Mouse (Mus musculus) MEL (cell line): Measurements from ENCODE around the gene Gabrr2. TPM values are rescaled to one million over a fixed set of nuclear protein-coding genes. Genes with fewer than 3 reads are reported as not detected.
A peak's percentile ranks its signal among the peaks of the same experiment; 100 is the strongest.
"Not testable (repeated sequence)": the region's sequence is repeated elsewhere in the genome, so short reads cannot be mapped to it uniquely, and the experiment has no call there.

Experiments
- DNase-seq: peaks from one replicate; pipeline ENCODE4 v3.0.0; 2011; ENCODE audit warnings: low read depth, low spot score
- H3K27ac ChIP-seq: 2 replicates; pipeline ENCODE4 v1.5.1; 2012; ENCODE audit warnings: low read depth, mild to moderate bottlenecking, control low read depth, low read length, moderate library complexity; ENCODE audit not compliant: control insufficient read depth
- H3K27me3 ChIP-seq, 2 experiments: fragments of 150-350 bp in 1 of 2; sonication (generic) in 1 of 2; 2 replicates each; pipeline ENCODE4 v1.6.1; 2012; ENCODE audit warnings: low read length in 2 of 2, mild to moderate bottlenecking in 2 of 2, improper control_type of control experiment in 1 of 2, moderate library complexity in 1 of 2; ENCODE audit not compliant: insufficient read depth in 2 of 2, control insufficient read depth in 1 of 2
- H3K36me3 ChIP-seq, 2 experiments: 2 replicates each; pipeline ENCODE4 v1.6.1; 2012 to 2014; ENCODE audit warnings: low read length in 2 of 2, improper control_type of control experiment in 1 of 2, inconsistent platforms in 1 of 2, mild to moderate bottlenecking in 1 of 2; ENCODE audit not compliant: insufficient read depth in 2 of 2, control insufficient read depth in 1 of 2
- H3K4me1 ChIP-seq, 2 experiments: fragments of 150-350 bp in 1 of 2; sonication (generic) in 1 of 2; 2 replicates each; pipeline ENCODE4 v1.6.1; 2012; ENCODE audit warnings: low read length in 2 of 2, improper control_type of control experiment in 1 of 2, mild to moderate bottlenecking in 1 of 2; ENCODE audit not compliant: insufficient read depth in 2 of 2, control insufficient read depth in 1 of 2
- H3K4me3 ChIP-seq, 2 experiments: fragments of 150-350 bp in 1 of 2; sonication (generic) in 1 of 2; 2 replicates each; pipeline ENCODE4 v1.5.1; 2012; ENCODE audit warnings: low read depth in 2 of 2, low read length in 2 of 2, mild to moderate bottlenecking in 2 of 2, moderate library complexity in 2 of 2, control low read depth in 1 of 2, improper control_type of control experiment in 1 of 2; ENCODE audit not compliant: control insufficient read depth in 1 of 2, insufficient read depth in 1 of 2
- H3K79me2 ChIP-seq: 2 replicates; pipeline ENCODE4 v1.6.1; 2012; ENCODE audit warnings: mild to moderate bottlenecking, low read length, moderate library complexity; ENCODE audit not compliant: control insufficient read depth, poor library complexity, insufficient read depth
- H3K9ac ChIP-seq: 2 replicates; pipeline ENCODE4 v1.6.1; 2012; ENCODE audit warnings: low read depth, mild to moderate bottlenecking, control low read depth, low read length, moderate library complexity; ENCODE audit not compliant: control insufficient read depth, poor library complexity, severe bottlenecking
- H3K9me3 ChIP-seq: fragments of 150-350 bp; sonication (generic); replicated peaks from 2 replicates; pipeline ENCODE4 v1.6.1; 2012; ENCODE audit warnings: mild to moderate bottlenecking, low read length, improper control_type of control experiment, moderate library complexity; ENCODE audit not compliant: insufficient read depth
- CTCF ChIP-seq, 3 experiments: IDR thresholded peaks in 2 of 3; conservative IDR thresholded peaks in 1 of 3; 2 replicates each; pipeline ENCODE4 v1.5.1; 2011 to 2012; ENCODE audit warnings: low read length in 3 of 3, low read depth in 2 of 3, mild to moderate bottlenecking in 2 of 3, improper control_type of control experiment in 1 of 3, inconsistent platforms in 1 of 3, mixed read lengths in 1 of 3, moderate library complexity in 1 of 3; ENCODE audit not compliant: control insufficient read depth in 1 of 3, insufficient read depth in 1 of 3, poor library complexity in 1 of 3, severe bottlenecking in 1 of 3
- GABPA ChIP-seq: IDR thresholded peaks from 2 replicates; pipeline ENCODE4 v1.6.1; 2012; ENCODE audit warnings: low read depth, mild to moderate bottlenecking, inconsistent platforms, low read length, improper control_type of control experiment, moderate library complexity
- GATA1 ChIP-seq: IDR thresholded peaks from 2 replicates; pipeline ENCODE4 v1.6.1; 2011; ENCODE audit warnings: low read depth, low read length, improper control_type of control experiment
- HCFC1 ChIP-seq: IDR thresholded peaks from 2 replicates; pipeline ENCODE4 v1.6.1; 2012; ENCODE audit warnings: low read depth, mild to moderate bottlenecking, inconsistent platforms, low read length, improper control_type of control experiment, moderate library complexity
- KAT2A ChIP-seq: conservative IDR thresholded peaks from 2 replicates; pipeline ENCODE4 v1.6.1; 2012; ENCODE audit warnings: low read depth, low read length, improper control_type of control experiment, inconsistent platforms
- MAFK ChIP-seq: IDR thresholded peaks from 2 replicates; pipeline ENCODE4 v1.6.1; 2011; ENCODE audit warnings: low read depth, mild to moderate bottlenecking, low read length, improper control_type of control experiment, borderline replicate concordance
- MEF2A ChIP-seq: IDR thresholded peaks from 2 replicates; pipeline ENCODE4 v1.6.1; 2014; ENCODE audit warnings: low read depth, mild to moderate bottlenecking, inconsistent platforms, low read length, improper control_type of control experiment; ENCODE audit not compliant: poor library complexity, insufficient replicate concordance, severe bottlenecking; ENCODE audit errors: extremely low read depth
- MYB ChIP-seq: IDR thresholded peaks from 2 replicates; pipeline ENCODE4 v1.6.1; 2011; ENCODE audit warnings: mild to moderate bottlenecking, low read depth, low read length, improper control_type of control experiment
- NRF1 ChIP-seq: IDR thresholded peaks from 2 replicates; pipeline ENCODE4 v1.6.1; 2014; ENCODE audit warnings: low read depth, mild to moderate bottlenecking, inconsistent platforms, low read length, improper control_type of control experiment, moderate library complexity; ENCODE audit not compliant: poor library complexity, insufficient read depth, severe bottlenecking
- POLR2A ChIP-seq, 2 experiments: IDR thresholded peaks; 2 replicates each; pipeline ENCODE4 v1.6.1; 2011 to 2012; ENCODE audit warnings: low read length in 2 of 2, mild to moderate bottlenecking in 2 of 2, control low read depth in 1 of 2, improper control_type of control experiment in 1 of 2, low read depth in 1 of 2, moderate library complexity in 1 of 2; ENCODE audit not compliant: control insufficient read depth in 1 of 2, insufficient read depth in 1 of 2, poor library complexity in 1 of 2
- RAD21 ChIP-seq: IDR thresholded peaks from 2 replicates; pipeline ENCODE4 v1.6.1; 2011; ENCODE audit warnings: mild to moderate bottlenecking, low read depth, low read length, improper control_type of control experiment
- SMC3 ChIP-seq: IDR thresholded peaks from 2 replicates; pipeline ENCODE4 v1.6.1; 2011; ENCODE audit warnings: low read depth, low read length, improper control_type of control experiment
- ZC3H11A ChIP-seq: IDR thresholded peaks from 2 replicates; pipeline ENCODE4 v1.6.1; 2012; ENCODE audit warnings: low read depth, mild to moderate bottlenecking, inconsistent platforms, low read length, improper control_type of control experiment
- ZNF384 ChIP-seq: IDR thresholded peaks from 2 replicates; pipeline ENCODE4 v1.6.1; 2012; ENCODE audit warnings: low read depth, mild to moderate bottlenecking, inconsistent platforms, low read length, improper control_type of control experiment
- polyA plus RNA-seq, 2 experiments: library from polyadenylated mRNA; stranded (reverse) in 1 of 2; unstranded in 1 of 2; fragments of >175 nt in 1 of 2; fragments of >200 nt in 1 of 2; gene quantifications; 2 replicates each; pipeline versions ENCODE4 v1.2.1 to v1.2.4; 2012; ENCODE audit warnings: low replicate concordance in 2 of 2, low read depth in 1 of 2; ENCODE audit not compliant: insufficient read length in 2 of 2, insufficient read depth in 1 of 2, missing spikeins in 1 of 2
- total RNA-seq: library from RNA; depleted of rRNA; stranded (reverse); fragments of 300-350 nt; gene quantifications from 2 replicates; pipeline ENCODE4 v1.2.3, GENCODE M21; 2012

The Gabrr2 gene
- total and polyA plus RNA-seq, 3 experiments = 0.11 to 0.12 TPM; not detected in 1

GRCm38 (mm10) chr4:33111358-33111757, 48.6 kb downstream of the Gabrr2 start:
- Histone ChIP-seq H3K79me2 (no peaks in the 10 kb centered on the region), H3K4me1 (no peaks in the 10 kb centered on the region), H3K36me3 (no peaks in the 10 kb centered on the region), H3K9me3 (no peaks in the 10 kb centered on the region), H3K27me3 (peaks cover 0 to 1% of the 10 kb centered on the region in 2 experiments; a peak in 2 of 4 replicates), H3K27ac (no peak overlapping the region), H3K9ac (no peak overlapping the region), H3K4me3 (no peak overlapping the region)
- TF ChIP-seq POLR2A (IDR thresholded peaks at IDR 0.05; ENCODE audit: control insufficient read depth in 1 of 2, insufficient read depth in 1 of 2, low read depth in 1 of 2, low read length in 2 of 2, poor library complexity in 1 of 2) = no peak
- no peak for TF ChIP-seq MEF2A
- TF ChIP-seq ZNF384 = no peak
- no peak for TF ChIP-seq SMC3
- no peak for TF ChIP-seq RAD21
- no peak for TF ChIP-seq GATA1
- no peak for TF ChIP-seq MAFK
- no peak for TF ChIP-seq GABPA
- TF ChIP-seq MYB = no peak
- no peak for TF ChIP-seq NRF1
- TF ChIP-seq HCFC1 = no peak
- TF ChIP-seq KAT2A = no peak
- DNase-seq = no peak

- H3K27ac ChIP-seq = not testable (repeated sequence)
Observed at GRCm38 (mm10) chr4:33112866-33113265, 50.1 kb downstream of the Gabrr2 start.

DNA sequence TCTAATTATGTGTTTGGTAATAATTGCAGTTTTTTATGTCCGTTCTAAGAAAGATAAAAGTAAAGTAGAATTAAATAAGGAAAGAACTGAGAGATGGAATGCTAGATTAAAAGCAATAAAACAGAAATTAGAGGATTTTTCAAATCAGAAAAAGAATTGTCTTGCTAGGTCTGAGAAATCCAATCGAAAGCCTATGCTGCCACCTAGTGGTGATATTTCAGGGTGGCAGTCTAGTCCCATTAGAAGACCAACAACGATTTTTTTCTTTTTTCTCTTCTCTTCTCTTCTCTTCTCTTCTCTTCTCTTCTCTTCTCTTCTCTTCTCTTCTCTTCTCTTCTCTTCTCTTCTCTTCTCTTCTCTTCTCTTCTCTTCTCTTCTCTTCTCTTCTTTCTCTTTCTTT, 56.3 kb downstream of the Gabrr2 start:
- H3K36me3 ChIP-seq, H3K4me3 ChIP-seq, H3K27ac ChIP-seq, H3K79me2 ChIP-seq, H3K9ac ChIP-seq, H3K4me1 ChIP-seq, H3K9me3 ChIP-seq, H3K27me3 ChIP-seq: not testable (repeated sequence)
- DNase-seq = peak; percentile 76
- peak; percentile 51 to 77 (median 53) for TF ChIP-seq CTCF (IDR thresholded peaks at IDR 0.05 in 2 of 3, conservative IDR thresholded peaks at IDR 0.05 in 1 of 3; ENCODE audit: control insufficient read depth in 1 of 3, insufficient read depth in 1 of 3, low read depth in 2 of 3, low read length in 3 of 3, poor library complexity in 1 of 3, severe bottlenecking in 1 of 3)
- TF ChIP-seq ZNF384 = peak; percentile 79
- peak; percentile 81 for TF ChIP-seq SMC3
- peak; percentile 84 for TF ChIP-seq ZC3H11A
- peak; percentile 88 for TF ChIP-seq RAD21

More at GRCm38 (mm10) chr4:33112866-33113265, 50.1 kb downstream of the Gabrr2 start:
- H3K9me3 ChIP-seq, H3K4me1 ChIP-seq, H3K79me2 ChIP-seq, H3K9ac ChIP-seq, DNase-seq, H3K27me3 ChIP-seq, H3K36me3 ChIP-seq, H3K4me3 ChIP-seq: not testable (repeated sequence)
